Mouse (Mus musculus): ENCODE data around the gene Ism1. TPM values are rescaled to one million over a fixed set of nuclear protein-coding genes. Genes with fewer than 3 reads are reported as not detected.

Gene Ism1
- polyA plus RNA-seq, 1 experiment from 2014 or later, result 8.2 TPM

GRCm38 (mm10) chr2:139722700-139723099 lies 44.7 kb downstream of the Ism1 start:
- H3K27me3 ChIP-seq, result no peaks in the 10 kb centered on the region
- H3K9me3 ChIP-seq, result no peaks in the 10 kb centered on the region
- H3K4me3 ChIP-seq, result no peak overlapping the region
- no peak overlapping the region for H3K27ac ChIP-seq
- no peaks in the 10 kb centered on the region for H3K4me1 ChIP-seq
- H3K9ac ChIP-seq, result no peak overlapping the region
- no peak overlapping the region for H3K4me2 ChIP-seq (replicated peaks)
- ATAC-seq (ENCODE audit: low FRiP score, low read depth), result no peak
- H3K36me3 ChIP-seq, result no peaks in the 10 kb centered on the region
- 0% methylated on average over 1 of the region's 1 CpGs for WGBS

- no peaks in the 10 kb centered on the region for H3K9me3 ChIP-seq
- no peaks in the 10 kb centered on the region for H3K4me1 ChIP-seq
- H3K27me3 ChIP-seq, result no peaks in the 10 kb centered on the region
- no peak for ATAC-seq (ENCODE audit: low FRiP score, low read depth)
- no peak overlapping the region for H3K4me2 ChIP-seq (replicated peaks)
- H3K27ac ChIP-seq, result no peak overlapping the region
- WGBS, result 47% methylated on average over 3 of the region's 3 CpGs
- H3K4me3 ChIP-seq, result no peak overlapping the region
- H3K9ac ChIP-seq, result no peak overlapping the region
- H3K36me3 ChIP-seq, result no peaks in the 10 kb centered on the region
Observed at GRCm38 (mm10) chr2:139723304-139723703, 45.3 kb downstream of the Ism1 start.

- Histone ChIP-seq H3K36me3 (no peaks in the 10 kb centered on the region), H3K4me2 (replicated peaks) (no peak overlapping the region), H3K27ac (no peak overlapping the region), H3K4me1 (no peaks in the 10 kb centered on the region), H3K9ac (no peak overlapping the region), H3K27me3 (no peaks in the 10 kb centered on the region), H3K4me3 (no peak overlapping the region), H3K9me3 (no peaks in the 10 kb centered on the region)
- no peak for ATAC-seq (ENCODE audit: low FRiP score, low read depth)
- 74% methylated on average over 4 of the region's 4 CpGs for WGBS
Observed at GRCm38 (mm10) chr2:139724202-139724838, 46.3 kb downstream of the Ism1 start.

- H3K4me3 ChIP-seq, result no peak overlapping the region
- H3K36me3 ChIP-seq, result no peaks in the 10 kb centered on the region
- ATAC-seq (ENCODE audit: low FRiP score, low read depth), result no peak
- H3K9ac ChIP-seq, result no peak overlapping the region
- H3K27ac ChIP-seq, result no peak overlapping the region
- no peaks in the 10 kb centered on the region for H3K9me3 ChIP-seq
- 84% methylated on average over 3 of the region's 3 CpGs for WGBS
- H3K27me3 ChIP-seq, result no peaks in the 10 kb centered on the region
- H3K4me1 ChIP-seq, result no peaks in the 10 kb centered on the region
- no peak overlapping the region for H3K4me2 ChIP-seq (replicated peaks)
Observed at GRCm38 (mm10) chr2:139725328-139725727, 47.4 kb downstream of the Ism1 start.

GRCm38 (mm10) chr2:139728060-139728459 lies 50.1 kb downstream of the Ism1 start:
- ATAC-seq (ENCODE audit: low FRiP score, low read depth), result no peak
- 0 out of 2 replicates have a peak, but pooled peaks cover 4% of the 10 kb centered on the region for H3K36me3 ChIP-seq
- H3K4me3 ChIP-seq, result no peak overlapping the region
- no peak overlapping the region for H3K9ac ChIP-seq
- no peak overlapping the region for H3K4me2 ChIP-seq (replicated peaks)
- H3K4me1 ChIP-seq, result peaks cover 1% of the 10 kb centered on the region; the same call in 1 of the 2 replicates
- 84% methylated on average over 2 of the region's 2 CpGs for WGBS
- no peak overlapping the region for H3K27ac ChIP-seq
- no peaks in the 10 kb centered on the region for H3K27me3 ChIP-seq
- no peaks in the 10 kb centered on the region for H3K9me3 ChIP-seq

- WGBS, result 86% methylated on average over 5 of the region's 5 CpGs
- H3K27ac ChIP-seq, result no peak overlapping the region
- H3K27me3 ChIP-seq, result no peaks in the 10 kb centered on the region
- peaks cover 4% of the 10 kb centered on the region; the same call in 1 of the 2 replicates for H3K4me1 ChIP-seq
- no peak for ATAC-seq (ENCODE audit: low FRiP score, low read depth)
- peaks cover 13% of the 10 kb centered on the region; the same call in 1 of the 2 replicates for H3K36me3 ChIP-seq
- H3K4me3 ChIP-seq, result no peak overlapping the region
- H3K9me3 ChIP-seq, result no peaks in the 10 kb centered on the region
- no peak overlapping the region for H3K4me2 ChIP-seq (replicated peaks)
- H3K9ac ChIP-seq, result no peak overlapping the region
Observed at GRCm38 (mm10) chr2:139729377-139729776, 51.4 kb downstream of the Ism1 start.

- Histone ChIP-seq H3K4me3 (no peak overlapping the region), H3K9ac (no peak overlapping the region), H3K9me3 (no peaks in the 10 kb centered on the region), H3K36me3 (peaks cover 24% of the 10 kb centered on the region), H3K27me3 (no peaks in the 10 kb centered on the region), H3K4me2 (replicated peaks) (no peak overlapping the region), H3K27ac (no peak overlapping the region), H3K4me1 (no peaks in the 10 kb centered on the region)
- no peak for ATAC-seq (ENCODE audit: low FRiP score, low read depth)
- 80% methylated on average over 1 of the region's 1 CpGs for WGBS
Observed at GRCm38 (mm10) chr2:139742381-139742780, 64.4 kb downstream of the Ism1 start.

GRCm38 (mm10) chr2:139757021-139757420 lies 79.0 kb downstream of the Ism1 start:
- no peak for ATAC-seq (ENCODE audit: low FRiP score, low read depth)
- 85% methylated on average over 8 of the region's 8 CpGs for WGBS
- H3K27me3 ChIP-seq, result no peaks in the 10 kb centered on the region

GRCm38 (mm10) chr2:139757456-139757855 lies 79.5 kb downstream of the Ism1 start:
- Histone ChIP-seq H3K4me1 (no peaks in the 10 kb centered on the region), H3K36me3 (peaks cover 14% of the 10 kb centered on the region), H3K9ac (no peak overlapping the region), H3K4me3 (no peak overlapping the region), H3K4me2 (replicated peaks) (no peak overlapping the region), H3K9me3 (no peaks in the 10 kb centered on the region), H3K27ac (no peak overlapping the region), H3K27me3 (no peaks in the 10 kb centered on the region)
- no peak for ATAC-seq (ENCODE audit: low FRiP score, low read depth)
- 85% methylated on average over 1 of the region's 1 CpGs for WGBS

More at GRCm38 (mm10) chr2:139757021-139757420, 79.0 kb downstream of the Ism1 start:
- Histone ChIP-seq H3K4me3 (no peak overlapping the region), H3K9me3 (no peaks in the 10 kb centered on the region), H3K9ac (no peak overlapping the region), H3K27ac (no peak overlapping the region), H3K4me2 (replicated peaks) (no peak overlapping the region), H3K36me3 (peaks cover 18% of the 10 kb centered on the region), H3K4me1 (no peaks in the 10 kb centered on the region)

GRCm38 (mm10) chr2:139764355-139764754 lies 86.4 kb downstream of the Ism1 start:
- Histone ChIP-seq H3K4me1 (no peaks in the 10 kb centered on the region), H3K36me3 (no peaks in the 10 kb centered on the region), H3K27me3 (no peaks in the 10 kb centered on the region), H3K4me3 (no peak overlapping the region), H3K9ac (no peak overlapping the region), H3K9me3 (no peaks in the 10 kb centered on the region; the same call in 1 of the 2 replicates), H3K4me2 (replicated peaks) (no peak overlapping the region), H3K27ac (peak overlapping the region; percentile 15; the same call in 1 of the 2 replicates)
- no peak for ATAC-seq (ENCODE audit: low FRiP score, low read depth)
- 72% methylated on average over 5 of the region's 5 CpGs for WGBS

GRCm38 (mm10) chr2:139774949-139775570 lies 97.1 kb downstream of the Ism1 start:
- peak; percentile 57; the same call in 1 of the 2 replicates for ATAC-seq (ENCODE audit: low FRiP score, low read depth)
- H3K4me1 ChIP-seq, result peaks cover 13% of the 10 kb centered on the region; the same call in 1 of the 2 replicates
- H3K9ac ChIP-seq, result no peak overlapping the region
- no peak overlapping the region for H3K4me3 ChIP-seq
- H3K36me3 ChIP-seq, result no peaks in the 10 kb centered on the region
- H3K4me2 ChIP-seq (replicated peaks), result no peak overlapping the region
- no peaks in the 10 kb centered on the region for H3K9me3 ChIP-seq
- H3K27me3 ChIP-seq, result no peaks in the 10 kb centered on the region
- 64% methylated on average over 8 of the region's 8 CpGs for WGBS
- peak overlapping the region; percentile 23; the same call in 1 of the 2 replicates for H3K27ac ChIP-seq

GRCm38 (mm10) chr2:139776644-139777043 lies 98.7 kb downstream of the Ism1 start:
- no peak overlapping the region for H3K4me3 ChIP-seq
- no peak overlapping the region for H3K4me2 ChIP-seq (replicated peaks)
- ATAC-seq (ENCODE audit: low FRiP score, low read depth), result no peak
- H3K27ac ChIP-seq, result no peak overlapping the region
- 7% methylated on average over 1 of the region's 1 CpGs for WGBS
- H3K9me3 ChIP-seq, result no peaks in the 10 kb centered on the region
- peaks cover 13% of the 10 kb centered on the region; the same call in 1 of the 2 replicates for H3K4me1 ChIP-seq
- H3K36me3 ChIP-seq, result no peaks in the 10 kb centered on the region
- no peak overlapping the region for H3K9ac ChIP-seq
- no peaks in the 10 kb centered on the region for H3K27me3 ChIP-seq
